Mouse (Mus musculus) liver, postnatal 0 days (tissue): Measurements from ENCODE around the gene Psap. TPM values are rescaled to one million over a fixed set of nuclear protein-coding genes. Genes with fewer than 3 reads are reported as not detected.
A peak's percentile ranks its signal among the peaks of the same experiment; 100 is the strongest.

Source experiments
- ATAC-seq: fragments of 200-750 bp; cut with Nextera tagmentation; 2 replicates; pipeline ENCODE4 v1.8.0; 2017; ENCODE audit warnings: mild to moderate bottlenecking, moderate library complexity
- DNase-seq: peaks from one replicate; pipeline ENCODE4 v3.0.0-alpha.2; 2016
- H3K27ac ChIP-seq: fragments of 300-500 bp; sonication (generic); 2 replicates; pipeline ENCODE4 v1.5.1; 2014; ENCODE audit warnings: antibody characterized with exemption, moderate library complexity, mild to moderate bottlenecking, low read depth
- H3K27me3 ChIP-seq: fragments of 300-500 bp; sonication (generic); 2 replicates; pipeline ENCODE4 v1.6.1; 2014; ENCODE audit warnings: low read length, control low read depth, mixed read lengths; ENCODE audit not compliant: insufficient read depth
- H3K36me3 ChIP-seq: fragments of 300-500 bp; sonication (generic); replicated peaks from 2 replicates; pipeline ENCODE4 v1.6.1; 2014; ENCODE audit warnings: mild to moderate bottlenecking, control low read depth, low read length, moderate library complexity, mixed read lengths; ENCODE audit not compliant: insufficient read depth
- H3K4me1 ChIP-seq: fragments of 300-500 bp; sonication (generic); 2 replicates; pipeline ENCODE4 v1.6.1; 2014; ENCODE audit warnings: antibody characterized with exemption, mild to moderate bottlenecking, control low read depth; ENCODE audit not compliant: insufficient read depth
- H3K4me2 ChIP-seq: fragments of 300-500 bp; sonication (generic); 2 replicates; pipeline ENCODE4 v1.6.1; 2014; ENCODE audit warnings: low read depth, mild to moderate bottlenecking, low read length, moderate library complexity, mixed read lengths
- H3K4me3 ChIP-seq: fragments of 300-500 bp; sonication (generic); 2 replicates; pipeline ENCODE4 v1.5.1; 2014; ENCODE audit warnings: low read depth, low read length
- H3K9ac ChIP-seq: fragments of 300-500 bp; sonication (generic); replicated peaks from 2 replicates; pipeline ENCODE4 v1.6.1; 2014; ENCODE audit warnings: mild to moderate bottlenecking, moderate library complexity
- H3K9me3 ChIP-seq: fragments of 300-500 bp; sonication (generic); 2 replicates; pipeline ENCODE4 v1.6.1; 2016; ENCODE audit warnings: mild to moderate bottlenecking, control low read depth, low read length, mixed read lengths
- CTCF ChIP-seq: sonication (generic); IDR thresholded peaks from 2 replicates; pipeline ENCODE4 v1.5.1; 2016; ENCODE audit warnings: antibody characterized with exemption, low read depth
- EP300 ChIP-seq: IDR thresholded peaks from 2 replicates; pipeline ENCODE4 v1.6.1; 2016; ENCODE audit warnings: antibody characterized with exemption, low read depth, mild to moderate bottlenecking
- WGBS: fragments of 180-500 bp; shearing (Covaris S2); extraction: QIAGEN DNeasy Blood & Tissue Kit; methylation state at CpG from one replicate; pipeline ENCODE4 v1.1.7; 2014; ENCODE audit not compliant: insufficient replicate concordance; 5-methylcytosine and 5-hydroxymethylcytosine counted together
- polyA plus RNA-seq: library from polyadenylated mRNA; unstranded; fragments of >200 nt; fragmentation: Nextera tagmentation; extraction: Ambion mirVana; gene quantifications from 2 replicates; pipeline ENCODE4 v1.2.1, GENCODE M21; 2015

The Psap gene
- polyA plus RNA-seq, 1 experiment from 2014 or later, result 110 TPM

GRCm38 (mm10) chr10:60351248-60351647 lies 73.8 kb downstream of the Psap start:
- H3K9ac ChIP-seq, result peak overlapping the region; percentile 17; the same call in 1 of the 2 replicates
- H3K36me3 ChIP-seq, result no peaks in the 10 kb centered on the region
- H3K4me2 ChIP-seq, result peak overlapping the region; percentile 91
- no peaks in the 10 kb centered on the region for H3K9me3 ChIP-seq
- H3K4me3 ChIP-seq, result peak overlapping the region; percentile 77
- H3K27me3 ChIP-seq, result no peaks in the 10 kb centered on the region
- peak; percentile 26 for DNase-seq
- TF ChIP-seq CTCF (no peak), EP300 (no peak)
- WGBS, result 23% methylated on average over 3 of the region's 3 CpGs
- H3K27ac ChIP-seq, result peak overlapping the region; percentile 94
- H3K4me1 ChIP-seq, result peaks cover 55% of the 10 kb centered on the region
- ATAC-seq, result no peak

DNA sequence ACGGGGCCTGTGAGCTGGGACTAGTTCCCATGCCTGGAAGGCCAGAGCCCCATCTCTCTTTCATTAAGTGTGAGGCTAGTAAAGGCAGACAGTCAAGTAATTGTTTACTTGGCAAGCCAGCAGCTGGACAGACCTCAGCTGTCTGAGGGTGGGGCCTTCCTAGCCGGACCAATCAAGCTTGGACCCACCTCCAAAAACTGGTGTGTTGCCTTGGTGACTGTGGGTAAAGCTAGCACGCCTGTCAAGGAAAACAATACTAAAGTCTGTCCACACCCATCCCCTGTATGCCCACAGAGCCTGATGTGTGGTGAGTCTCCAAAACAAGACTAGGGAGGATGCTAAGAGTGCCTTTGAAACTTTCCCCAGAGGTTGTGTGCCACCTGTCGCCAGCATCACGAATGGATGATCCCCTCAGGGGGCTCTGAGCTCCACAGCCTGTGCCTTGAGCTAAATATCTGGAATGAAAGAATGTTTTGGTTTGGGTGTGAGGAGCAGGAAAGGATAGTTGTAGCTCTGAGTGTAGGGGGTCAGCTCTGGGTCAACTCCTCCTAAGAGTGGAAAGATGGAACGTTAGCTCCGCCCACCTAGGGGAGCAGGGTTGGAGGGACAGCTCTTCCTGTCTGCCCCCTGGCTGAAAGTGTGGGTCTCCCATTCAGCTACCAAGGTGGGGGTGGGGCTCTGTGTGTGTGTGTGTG lies 74.5 kb downstream of the Psap start:
- ATAC-seq, result peak; percentile 37
- Histone ChIP-seq H3K4me2 (peak overlapping the region; percentile 91), H3K27me3 (no peaks in the 10 kb centered on the region), H3K36me3 (no peaks in the 10 kb centered on the region), H3K9me3 (no peaks in the 10 kb centered on the region), H3K9ac (0 out of 2 replicates have a peak overlapping the region, but pooled peaks have one; percentile 17), H3K4me3 (no peak overlapping the region), H3K27ac (peak overlapping the region; percentile 94), H3K4me1 (peaks cover 49% of the 10 kb centered on the region)
- DNase-seq, result peak; percentile 67
- TF ChIP-seq EP300 (no peak), CTCF (no peak)
- WGBS, result 32% methylated on average over 7 of the region's 7 CpGs

Other genes with a start within 250 kb of the Psap start
- gene Spock2, start 171.4 kb upstream of the Psap start, polyA plus RNA-seq, result 0.09 and 0.11 TPM in 2 replicates
- gene Chst3, start 58.4 kb upstream of the Psap start, polyA plus RNA-seq, result 0.73 TPM in 2 replicates
- 11.4 and 11.9 TPM in 2 replicates for gene Vsir, start 69.2 kb downstream of the Psap start, polyA plus RNA-seq
- gene Gm17455, start 122.1 kb downstream of the Psap start, polyA plus RNA-seq, result not detected in 2 replicates